Mouse (Mus musculus): ENCODE measurements around the gene Myo1b. TPM values are rescaled to one million over a fixed set of nuclear protein-coding genes. Genes with fewer than 3 reads are reported as not detected.

The Myo1b gene
- polyA plus RNA-seq, 1 experiment from 2014 or later: 27.4 TPM

- Histone ChIP-seq H3K9ac (no peak overlapping the region), H3K9me3 (replicated peaks) (no peaks in the 10 kb centered on the region), H3K4me1 (replicated peaks) (peaks cover 3% of the 10 kb centered on the region; the same call in 1 of the 2 replicates), H3K36me3 (no peaks in the 10 kb centered on the region), H3K4me3 (0 out of 2 replicates have a peak overlapping the region, but pooled peaks have one; percentile 18), H3K27me3 (no peaks in the 10 kb centered on the region), H3K27ac (no peak overlapping the region), H3K4me2 (peak overlapping the region; percentile 47)
- no peak; the same call in 1 of the 2 replicates for ATAC-seq (replicated peaks; ENCODE audit: insufficient number of reproducible peaks, insufficient read depth, low FRiP score, low read depth)
- 18% methylated on average over 12 of the region's 12 CpGs for WGBS
Measured at GRCm38 (mm10) chr1:51922820-51923219, 6.9 kb upstream of the Myo1b start.

GRCm38 (mm10) chr1:51916276-51916675 lies 405 bp upstream of the Myo1b start:
- Histone ChIP-seq H3K9ac (peak overlapping the region; percentile 80; the same call in 1 of the 2 replicates), H3K9me3 (replicated peaks) (no peaks in the 10 kb centered on the region), H3K4me3 (peak overlapping the region; percentile 81), H3K27ac (no peak overlapping the region), H3K36me3 (no peaks in the 10 kb centered on the region), H3K4me2 (peak overlapping the region; percentile 89), H3K27me3 (no peaks in the 10 kb centered on the region), H3K4me1 (replicated peaks) (peaks cover 13% of the 10 kb centered on the region)
- ATAC-seq (replicated peaks; ENCODE audit: insufficient number of reproducible peaks, insufficient read depth, low FRiP score, low read depth): no peak
- 62% methylated on average over 5 of the region's 5 CpGs for WGBS

GRCm38 (mm10) chr1:51915051-51915575 lies 758 bp downstream of the Myo1b start:
- Histone ChIP-seq H3K4me2 (peak overlapping the region; percentile 89), H3K9ac (peak overlapping the region; percentile 80), H3K36me3 (no peaks in the 10 kb centered on the region), H3K4me3 (peak overlapping the region; percentile 81), H3K9me3 (replicated peaks) (no peaks in the 10 kb centered on the region), H3K27me3 (no peaks in the 10 kb centered on the region), H3K27ac (peak overlapping the region; percentile 82), H3K4me1 (replicated peaks) (peaks cover 13% of the 10 kb centered on the region)
- under 1% methylated on average over 33 of the region's 33 CpGs for WGBS
- ATAC-seq (replicated peaks; ENCODE audit: insufficient number of reproducible peaks, insufficient read depth, low FRiP score, low read depth): peak; percentile 78

GRCm38 (mm10) chr1:51914095-51914494 lies 1.8 kb downstream of the Myo1b start:
- no peak for ATAC-seq (replicated peaks; ENCODE audit: insufficient number of reproducible peaks, insufficient read depth, low FRiP score, low read depth)
- H3K4me2 ChIP-seq: peak overlapping the region; percentile 89
- peaks cover 21% of the 10 kb centered on the region for H3K4me1 ChIP-seq (replicated peaks)

GRCm38 (mm10) chr1:51913071-51913814 lies 2.6 kb downstream of the Myo1b start:
- Histone ChIP-seq H3K4me2 (peak overlapping the region; percentile 89), H3K9ac (no peak overlapping the region), H3K36me3 (no peaks in the 10 kb centered on the region), H3K27me3 (no peaks in the 10 kb centered on the region), H3K4me1 (replicated peaks) (peaks cover 24% of the 10 kb centered on the region), H3K4me3 (no peak overlapping the region), H3K9me3 (replicated peaks) (no peaks in the 10 kb centered on the region), H3K27ac (no peak overlapping the region)
- 34% methylated on average over 14 of the region's 14 CpGs for WGBS
- ATAC-seq (replicated peaks; ENCODE audit: insufficient number of reproducible peaks, insufficient read depth, low FRiP score, low read depth): no peak

More at GRCm38 (mm10) chr1:51914095-51914494, 1.8 kb downstream of the Myo1b start:
- H3K9ac ChIP-seq: no peak overlapping the region
- no peaks in the 10 kb centered on the region for H3K9me3 ChIP-seq (replicated peaks)
- H3K36me3 ChIP-seq: no peaks in the 10 kb centered on the region
- no peak overlapping the region for H3K27ac ChIP-seq
- H3K4me3 ChIP-seq: peak overlapping the region; percentile 81
- whole genome bisulfite sequencing: 77% methylated on average over 3 of the region's 3 CpGs
- no peaks in the 10 kb centered on the region for H3K27me3 ChIP-seq

- Histone ChIP-seq H3K36me3 (no peaks in the 10 kb centered on the region), H3K27me3 (no peaks in the 10 kb centered on the region), H3K4me1 (replicated peaks) (peaks cover 38% of the 10 kb centered on the region), H3K9ac (no peak overlapping the region), H3K4me3 (no peak overlapping the region), H3K9me3 (replicated peaks) (no peaks in the 10 kb centered on the region), H3K4me2 (no peak overlapping the region), H3K27ac (no peak overlapping the region; the same call in 1 of the 2 replicates)
- ATAC-seq (replicated peaks; ENCODE audit: insufficient number of reproducible peaks, insufficient read depth, low FRiP score, low read depth): no peak
- WGBS: 36% methylated on average over 4 of the region's 4 CpGs
Measured at GRCm38 (mm10) chr1:51911331-51911730, 4.5 kb downstream of the Myo1b start.

GRCm38 (mm10) chr1:51909204-51909603 lies 6.7 kb downstream of the Myo1b start:
- H3K27ac ChIP-seq: no peak overlapping the region
- H3K4me3 ChIP-seq: no peak overlapping the region
- peaks cover 38% of the 10 kb centered on the region for H3K4me1 ChIP-seq (replicated peaks)
- no peaks in the 10 kb centered on the region for H3K36me3 ChIP-seq
- no peak overlapping the region for H3K4me2 ChIP-seq
- 62% methylated on average over 2 of the region's 2 CpGs for WGBS
- ATAC-seq (replicated peaks; ENCODE audit: insufficient number of reproducible peaks, insufficient read depth, low FRiP score, low read depth): no peak
- no peaks in the 10 kb centered on the region for H3K27me3 ChIP-seq
- no peaks in the 10 kb centered on the region for H3K9me3 ChIP-seq (replicated peaks)
- no peak overlapping the region for H3K9ac ChIP-seq

GRCm38 (mm10) chr1:51907821-51908220 lies 8.1 kb downstream of the Myo1b start:
- Histone ChIP-seq H3K27ac (no peak overlapping the region), H3K9ac (no peak overlapping the region), H3K9me3 (replicated peaks) (no peaks in the 10 kb centered on the region), H3K4me2 (no peak overlapping the region), H3K36me3 (no peaks in the 10 kb centered on the region), H3K4me3 (no peak overlapping the region), H3K4me1 (replicated peaks) (peaks cover 30% of the 10 kb centered on the region), H3K27me3 (no peaks in the 10 kb centered on the region)
- no peak for ATAC-seq (replicated peaks; ENCODE audit: insufficient number of reproducible peaks, insufficient read depth, low FRiP score, low read depth)
- 36% methylated on average over 8 of the region's 8 CpGs for WGBS

GRCm38 (mm10) chr1:51906206-51906906 lies 9.5 kb downstream of the Myo1b start:
- no peaks in the 10 kb centered on the region for H3K36me3 ChIP-seq
- H3K4me1 ChIP-seq (replicated peaks): peaks cover 32% of the 10 kb centered on the region
- H3K9me3 ChIP-seq (replicated peaks): no peaks in the 10 kb centered on the region
- no peak overlapping the region for H3K4me2 ChIP-seq
- WGBS: 77% methylated on average over 8 of the region's 8 CpGs
- ATAC-seq (replicated peaks; ENCODE audit: insufficient number of reproducible peaks, insufficient read depth, low FRiP score, low read depth): no peak
- no peaks in the 10 kb centered on the region for H3K27me3 ChIP-seq
- H3K9ac ChIP-seq: no peak overlapping the region
- H3K27ac ChIP-seq: no peak overlapping the region
- H3K4me3 ChIP-seq: no peak overlapping the region

- WGBS: 80% methylated on average over 6 of the region's 6 CpGs
- H3K4me3 ChIP-seq: no peak overlapping the region
- no peak overlapping the region for H3K27ac ChIP-seq
- H3K4me2 ChIP-seq: no peak overlapping the region
- no peaks in the 10 kb centered on the region for H3K9me3 ChIP-seq (replicated peaks)
- H3K36me3 ChIP-seq: no peaks in the 10 kb centered on the region
- H3K9ac ChIP-seq: no peak overlapping the region
- ATAC-seq (replicated peaks; ENCODE audit: insufficient number of reproducible peaks, insufficient read depth, low FRiP score, low read depth): no peak
- H3K4me1 ChIP-seq (replicated peaks): peaks cover 32% of the 10 kb centered on the region
- H3K27me3 ChIP-seq: no peaks in the 10 kb centered on the region
Measured at GRCm38 (mm10) chr1:51905073-51905472, 10.8 kb downstream of the Myo1b start.

- Histone ChIP-seq H3K27me3 (no peaks in the 10 kb centered on the region), H3K9ac (no peak overlapping the region), H3K9me3 (replicated peaks) (no peaks in the 10 kb centered on the region), H3K4me2 (no peak overlapping the region), H3K36me3 (no peaks in the 10 kb centered on the region), H3K27ac (no peak overlapping the region), H3K4me3 (no peak overlapping the region), H3K4me1 (replicated peaks) (peaks cover 19% of the 10 kb centered on the region)
- 62% methylated on average over 6 of the region's 6 CpGs for WGBS
- ATAC-seq (replicated peaks; ENCODE audit: insufficient number of reproducible peaks, insufficient read depth, low FRiP score, low read depth): no peak
Measured at GRCm38 (mm10) chr1:51897160-51897572, 18.7 kb downstream of the Myo1b start.
